Mouse (Mus musculus) mature B cell (primary cell): ENCODE data around the gene Slc7a11.

Source experiments
- in situ Hi-C: fragments of 300-500 bp; cut with MboI; formaldehyde crosslinking; loops from 2 replicates; pipeline ENCODE4 v1.14.3; 2019

Slc7a11 gene

GRCm38 (mm10) chr3:50001635-50002034, 441.8 kb downstream of the Slc7a11 start:
- in situ Hi-C loops: no loop called here

GRCm38 (mm10) chr3:49992891-49993290, 450.5 kb downstream of the Slc7a11 start:
- in situ Hi-C loops: no loop called here

GRCm38 (mm10) chr3:49987236-49987635, 456.2 kb downstream of the Slc7a11 start:
- in situ Hi-C loops: no loop called here

GRCm38 (mm10) chr3:49984795-49985194, 458.6 kb downstream of the Slc7a11 start:
- in situ Hi-C loops: no loop called here

- in situ Hi-C loops: no loop called here
These were observed 459.8 kb downstream of the Slc7a11 start for GRCm38 (mm10) chr3:49983429-49984268.

GRCm38 (mm10) chr3:49973994-49974393, 469.4 kb downstream of the Slc7a11 start:
- in situ Hi-C loops: no loop called here

- in situ Hi-C loops: no loop called here
These were observed 477.8 kb downstream of the Slc7a11 start for GRCm38 (mm10) chr3:49965569-49965968.

GRCm38 (mm10) chr3:49960581-49960980, 482.8 kb downstream of the Slc7a11 start:
- in situ Hi-C loops: no loop called here

- in situ Hi-C loops: no loop called here
These were observed 496.6 kb downstream of the Slc7a11 start for GRCm38 (mm10) chr3:49946845-49947244.

- in situ Hi-C loops: no loop called here
These were observed 498.6 kb downstream of the Slc7a11 start for GRCm38 (mm10) chr3:49944783-49945182.

- in situ Hi-C loops: no loop called here
These were observed 505.8 kb downstream of the Slc7a11 start for GRCm38 (mm10) chr3:49937611-49938010.

- in situ Hi-C loops: no loop called here
These were observed 513.9 kb downstream of the Slc7a11 start for GRCm38 (mm10) chr3:49929496-49929895.

- in situ Hi-C loops: no loop called here
These were observed 514.7 kb downstream of the Slc7a11 start for GRCm38 (mm10) chr3:49928509-49929263.

GRCm38 (mm10) chr3:49913929-49914328, 529.5 kb downstream of the Slc7a11 start:
- in situ Hi-C loops: no loop called here

GRCm38 (mm10) chr3:49910922-49911321, 532.5 kb downstream of the Slc7a11 start:
- in situ Hi-C loops: no loop called here

GRCm38 (mm10) chr3:49908426-49909341, 534.7 kb downstream of the Slc7a11 start:
- in situ Hi-C loops: no loop called here

- in situ Hi-C loops: no loop called here
These were observed 549.5 kb downstream of the Slc7a11 start for GRCm38 (mm10) chr3:49893945-49894344.

- in situ Hi-C loops: no loop called here
These were observed 556.1 kb downstream of the Slc7a11 start for GRCm38 (mm10) chr3:49887359-49887758.

- in situ Hi-C loops: no loop called here
These were observed 557.0 kb downstream of the Slc7a11 start for GRCm38 (mm10) chr3:49886220-49886945.

- in situ Hi-C loops: no loop called here
These were observed 562.9 kb downstream of the Slc7a11 start for GRCm38 (mm10) chr3:49880496-49880895.

GRCm38 (mm10) chr3:49870786-49871185, 572.6 kb downstream of the Slc7a11 start:
- in situ Hi-C loops: no loop called here
